Mouse (Mus musculus): ENCODE measurements at regions not wholly inside any gene's neighbourhood (a gene's known extent, or its start where the extent isn't known, plus 50 kb on each side); places are given as distances from the start of the nearest gene placed in this dataset.

- TF ChIP-seq POLR2A (IDR thresholded peaks at IDR 0.05; ENCODE audit: insufficient read depth, low read length) (no peak), CTCF (IDR thresholded peaks at IDR 0.05; ENCODE audit: low read depth, low read length) (no peak)
Observed at GRCm38 (mm10) chr7:73668791-73669190, 71.3 kb upstream of the Fam174b start.

Measured in ES-Bruce4 (cell line).